Mouse (Mus musculus): ENCODE measurements around the gene Zfp217.

The Zfp217 gene

GRCm38 (mm10) chr2:170106000-170106399, 41.9 kb downstream of the Zfp217 start:
- in situ Hi-C loops (cut with MboI, MseI), result no loop called here

DNA sequence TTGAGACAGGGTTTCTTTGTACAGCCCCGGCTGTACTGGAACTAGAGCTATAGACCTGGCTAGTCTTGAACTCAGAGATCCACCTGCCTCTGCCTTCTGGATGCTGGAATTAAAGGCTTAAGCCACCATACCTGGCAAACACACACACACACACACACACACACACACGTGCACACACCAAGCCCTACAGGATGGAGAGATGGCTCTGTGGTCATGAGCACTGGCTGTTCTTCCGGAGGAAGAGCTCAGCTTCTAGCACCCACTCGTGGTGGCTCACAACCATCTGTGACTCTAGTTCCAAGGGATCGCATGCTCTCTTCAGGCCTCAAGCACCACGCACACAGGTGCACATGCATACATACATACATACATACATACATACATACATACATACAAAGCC, 43.5 kb downstream of the Zfp217 start:
- in situ Hi-C loops (cut with MboI, MseI), result loop anchor here (5.0 kb wide), 1 partner anchor 403 kb away; no protein-coding TSS in a partner anchor

DNA sequence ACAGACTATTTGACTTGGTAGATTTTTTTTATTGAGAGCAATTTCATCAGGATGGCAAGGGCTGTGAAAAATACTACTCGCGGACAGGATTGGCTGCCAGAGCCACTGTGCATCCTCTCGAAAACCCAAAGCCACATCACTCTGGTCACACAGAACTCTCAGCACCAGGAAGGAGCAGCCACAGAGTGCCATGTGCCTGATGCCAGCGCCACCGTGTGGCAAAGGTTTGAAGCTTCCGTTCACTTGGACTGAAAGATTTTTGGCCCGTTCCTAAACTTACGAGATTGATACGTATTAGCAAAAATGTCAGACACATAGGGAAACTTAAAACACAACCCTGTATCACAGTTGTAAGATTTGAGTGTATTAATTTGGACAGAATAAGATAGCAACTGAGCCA, 44.1 kb downstream of the Zfp217 start:
- in situ Hi-C loops (cut with MboI, MseI), result loop anchor here (5.0 kb wide), 1 partner anchor 403 kb away; no protein-coding TSS in a partner anchor

GRCm38 (mm10) chr2:170103341-170103740, 44.6 kb downstream of the Zfp217 start:
- in situ Hi-C loops (cut with MboI, MseI), result loop anchor here (5.0 kb wide), 1 partner anchor 404 kb away; no protein-coding TSS in a partner anchor

- in situ Hi-C loops (cut with MboI, MseI), result loop anchor here (5.0 kb wide), 1 partner anchor 405 kb away; no protein-coding TSS in a partner anchor
Observed at GRCm38 (mm10) chr2:170101932-170102331, 46.0 kb downstream of the Zfp217 start.

GRCm38 (mm10) chr2:170101132-170101531, 46.8 kb downstream of the Zfp217 start:
- in situ Hi-C loops (cut with MboI, MseI), result loop anchor here (5.0 kb wide), 1 partner anchor 406 kb away; no protein-coding TSS in a partner anchor

DNA sequence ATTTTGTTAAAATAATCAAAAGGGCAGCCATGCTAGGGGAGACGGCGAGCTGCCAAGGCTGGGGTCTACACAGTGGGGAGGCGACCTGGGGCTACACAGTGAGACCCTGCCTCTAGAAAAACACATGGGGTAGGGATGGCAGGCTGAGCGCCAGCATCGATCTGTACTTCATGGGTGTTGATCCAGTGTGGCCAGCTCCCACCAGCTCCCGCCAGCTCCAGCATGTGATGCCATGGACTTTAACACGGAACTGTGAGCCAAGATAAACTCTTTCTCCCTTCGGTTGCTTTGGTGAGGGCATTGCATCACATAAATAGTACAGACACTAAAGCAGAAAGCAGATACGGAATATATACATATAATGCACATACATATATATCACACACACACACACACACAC, 53.0 kb downstream of the Zfp217 start:
- in situ Hi-C loops (cut with MboI, MseI), result loop anchor here (5.0 kb wide), 1 partner anchor 442 kb away; no protein-coding TSS in a partner anchor

GRCm38 (mm10) chr2:170094220-170094619, 53.7 kb downstream of the Zfp217 start:
- in situ Hi-C loops (cut with MboI, MseI), result no loop called here

DNA sequence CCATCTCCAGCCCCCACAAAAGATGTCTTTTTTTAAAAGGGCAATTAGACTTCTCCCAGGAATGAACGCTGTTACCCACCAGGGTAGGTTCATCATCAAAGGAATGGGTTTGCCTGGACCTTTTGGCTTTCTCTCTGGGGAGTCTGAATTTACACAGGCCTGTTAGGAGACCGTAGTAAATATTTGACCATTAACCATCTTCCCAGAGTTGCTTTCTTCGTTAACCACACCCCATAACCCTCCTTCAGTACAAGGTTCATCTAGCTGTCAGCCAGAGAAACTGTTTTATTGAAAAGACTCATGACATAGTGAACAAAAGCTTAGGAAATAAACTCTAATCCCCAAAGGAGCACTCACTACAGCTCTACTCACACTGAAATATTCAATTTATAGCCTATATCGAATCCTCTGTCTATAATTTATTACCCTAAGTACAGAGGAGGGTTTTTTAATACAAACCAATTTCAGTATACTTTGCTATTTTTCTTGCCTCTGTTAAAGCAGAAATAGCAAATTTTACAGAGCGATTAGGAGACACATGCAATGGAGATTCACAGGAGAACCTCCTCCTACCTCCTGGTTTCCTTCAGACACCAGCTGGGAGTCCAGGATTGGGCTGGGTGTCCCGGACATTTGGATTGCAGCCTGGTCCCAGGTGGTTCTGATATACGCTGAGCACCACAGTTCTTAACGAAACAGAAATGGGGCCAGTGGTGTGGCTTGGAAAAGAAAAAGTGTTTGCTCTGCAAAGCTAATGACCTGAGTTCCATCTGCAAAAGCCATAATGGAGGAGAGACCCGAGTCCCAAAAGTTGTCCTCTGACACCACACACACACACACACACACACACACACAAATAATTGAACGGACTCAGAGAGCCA, 56.1 kb downstream of the Zfp217 start:
- in situ Hi-C loops (cut with MboI, MseI), result no loop called here

- in situ Hi-C loops (cut with MboI, MseI), result no loop called here
Observed at GRCm38 (mm10) chr2:170078442-170079017, 69.4 kb downstream of the Zfp217 start.

- in situ Hi-C loops (cut with MboI, MseI), result no loop called here
Observed at GRCm38 (mm10) chr2:170078041-170078440, 69.9 kb downstream of the Zfp217 start.

DNA sequence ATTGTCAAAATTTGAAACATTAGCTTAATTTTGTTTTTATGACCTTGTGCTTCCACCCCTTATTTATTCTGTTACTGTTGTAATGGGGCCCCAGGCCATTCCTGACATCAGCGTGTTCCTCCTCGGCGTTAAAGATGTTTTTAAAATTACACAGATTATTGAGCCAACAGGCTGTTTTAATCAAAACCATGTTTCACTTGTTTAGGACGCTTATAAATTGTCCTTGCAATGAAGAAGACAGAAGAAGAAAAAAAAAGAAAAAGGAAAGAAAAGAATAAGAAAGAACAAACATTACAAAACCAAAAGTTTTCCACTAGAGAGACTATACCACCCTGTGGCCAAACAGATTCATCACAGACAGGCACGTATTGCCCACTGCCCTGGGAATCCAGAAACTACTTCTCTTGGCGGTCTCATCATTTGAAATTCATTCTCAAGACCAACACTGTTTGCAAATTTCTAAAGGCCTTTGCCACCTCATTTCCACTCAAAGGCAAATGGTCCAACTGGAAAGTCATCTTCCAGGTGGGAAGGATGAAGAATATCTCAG, 70.9 kb downstream of the Zfp217 start:
- in situ Hi-C loops (cut with MboI, MseI), result no loop called here

DNA sequence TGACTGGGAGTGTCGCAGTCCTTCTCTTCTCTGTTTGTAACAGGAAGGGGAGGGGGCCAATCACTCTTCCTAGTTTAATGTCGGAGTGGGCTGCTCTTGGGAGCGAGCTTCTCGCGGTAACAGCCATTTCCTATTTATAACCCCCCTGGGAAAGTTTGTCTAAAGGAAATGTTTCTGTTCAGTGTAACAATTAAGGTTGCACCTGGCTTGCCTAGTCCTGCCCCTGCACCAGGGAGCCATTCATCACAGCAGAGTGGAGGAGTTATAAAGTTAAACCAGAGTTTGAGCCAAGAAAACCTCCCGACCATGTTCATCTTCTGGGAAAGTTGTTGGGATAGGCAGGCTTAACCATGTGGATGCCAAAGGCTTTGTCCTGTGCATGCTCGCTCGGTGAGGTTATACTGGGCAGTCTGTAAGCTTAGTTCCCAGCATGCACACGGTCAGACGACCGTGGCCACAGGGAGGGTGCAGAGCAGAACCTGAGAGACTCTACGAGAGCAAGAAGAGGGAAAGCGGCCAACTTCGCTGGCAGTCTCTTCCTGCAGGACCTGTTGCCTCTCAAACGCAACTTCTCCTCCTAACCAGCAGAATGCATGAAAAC, 77.2 kb downstream of the Zfp217 start:
- in situ Hi-C loops (cut with MboI, MseI), result no loop called here

GRCm38 (mm10) chr2:170069976-170070375, 77.9 kb downstream of the Zfp217 start:
- in situ Hi-C loops (cut with MboI, MseI), result no loop called here

DNA sequence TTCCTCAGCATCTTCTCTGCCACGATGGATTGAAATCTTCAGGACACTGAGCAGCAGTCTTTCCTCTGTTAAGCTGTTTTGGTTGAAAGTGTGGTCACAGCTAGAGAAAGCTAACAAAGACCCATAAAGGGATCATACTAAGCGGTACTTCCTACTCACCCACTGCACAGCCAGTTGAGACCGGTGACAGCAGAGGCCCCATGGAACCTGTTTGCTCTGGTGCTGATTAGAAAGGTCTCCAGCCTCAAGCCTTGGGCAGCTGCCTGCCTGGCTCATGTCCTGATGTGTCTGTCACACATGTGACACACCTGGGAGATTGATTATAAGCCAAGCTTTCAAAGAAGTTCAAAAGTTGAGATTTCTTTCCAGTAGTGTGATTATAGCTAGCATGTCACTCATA, 85.5 kb downstream of the Zfp217 start:
- in situ Hi-C loops (cut with MboI, MseI), result no loop called here

GRCm38 (mm10) chr2:170060066-170060465, 87.8 kb downstream of the Zfp217 start:
- in situ Hi-C loops (cut with MboI, MseI), result no loop called here

- in situ Hi-C loops (cut with MboI, MseI), result no loop called here
Observed at GRCm38 (mm10) chr2:170058774-170059173, 89.1 kb downstream of the Zfp217 start.

All from T-helper 1 cell (primary cell).